Mouse (Mus musculus) ovary, adult 10 weeks (tissue): ENCODE data around the gene Vmn2r76. TPM values are rescaled to one million over a fixed set of nuclear protein-coding genes. Genes with fewer than 3 reads are reported as not detected.

Source experiments
- polyA plus RNA-seq: library from polyadenylated mRNA; stranded (reverse); fragments of 350-450 nt; fragmentation: Illumina TruSeq; extraction: RNeasy Lipid Tissue Mini Kit (QIAGEN cat#74804); gene quantifications from one replicate; pipeline ENCODE4 v1.2.3, GENCODE M21; 2014

Vmn2r76 gene
- polyA plus RNA-seq, result not detected

GRCm38 (mm10) chr7:86246208-86246607 lies at the start of gene Vmn2r76:
Gene Vmn2r76 (minus strand): TSS chr7:86246308.

GRCm38 (mm10) chr7:86277072-86277471 lies 31.0 kb upstream of the Vmn2r76 start, which contains the start of gene Olfr310:
Gene Olfr310 (minus strand): TSS chr7:86277172.

GRCm38 (mm10) chr7:86171678-86172077 lies 74.4 kb downstream of the Vmn2r76 start, which contains the start of gene Vmn2r75:
Gene Vmn2r75 (minus strand): TSS chr7:86171778.

Other genes starting within 250 kb of the Vmn2r76 start
- not detected for gene Vmn2r75, start 74.5 kb downstream of the Vmn2r76 start, polyA plus RNA-seq
- gene Olfr310, start 30.9 kb upstream of the Vmn2r76 start, polyA plus RNA-seq, result not detected
- not detected for gene Olfr309, start 67.4 kb upstream of the Vmn2r76 start, polyA plus RNA-seq
- gene Olfr308, start 79.3 kb upstream of the Vmn2r76 start, polyA plus RNA-seq, result not detected
- not detected for gene Olfr307, start 91.3 kb upstream of the Vmn2r76 start, polyA plus RNA-seq
- gene Olfr305, start 120.6 kb upstream of the Vmn2r76 start, polyA plus RNA-seq, result not detected
- not detected for gene Olfr304, start 140.3 kb upstream of the Vmn2r76 start, polyA plus RNA-seq
- not detected for gene Olfr303, start 151.5 kb upstream of the Vmn2r76 start, polyA plus RNA-seq
- gene Olfr301, start 157.5 kb upstream of the Vmn2r76 start, polyA plus RNA-seq, result not detected
- gene Olfr299, start 213.6 kb upstream of the Vmn2r76 start, polyA plus RNA-seq, result not detected
- gene Olfr298, start 246.2 kb upstream of the Vmn2r76 start, polyA plus RNA-seq, result not detected